Mouse (Mus musculus): Measurements from ENCODE around the gene Fggy. TPM values are rescaled to one million over a fixed set of nuclear protein-coding genes. Genes with fewer than 3 reads are reported as not detected.

The Fggy gene
- polyA plus RNA-seq, 1 experiment, result 10.8 TPM

- TF ChIP-seq USF1 (IDR thresholded peaks at IDR 0.05; ENCODE audit: low read depth), result no peak
- TF ChIP-seq MAX (IDR thresholded peaks at IDR 0.05), result no peak
- no peaks in the 10 kb centered on the region for H3K27me3 ChIP-seq (ENCODE audit: control insufficient read depth, insufficient read depth, insufficient read length)
- H3K4me3 ChIP-seq (ENCODE audit: insufficient read depth, poor library complexity, severe bottlenecking), result no peak overlapping the region
- no peaks in the 10 kb centered on the region for H3K79me2 ChIP-seq (ENCODE audit: control insufficient read depth, insufficient read depth)
- no peak overlapping the region for H3ac ChIP-seq (ENCODE audit: control insufficient read depth, insufficient read length, low read depth)
- no peaks in the 10 kb centered on the region for H3K79me3 ChIP-seq (ENCODE audit: low read depth)
- no peaks in the 10 kb centered on the region for H3K36me3 ChIP-seq (ENCODE audit: control insufficient read depth, insufficient read depth)
These were observed 92.7 kb downstream of the Fggy start for GRCm38 (mm10) chr4:95649980-95650379.

GRCm38 (mm10) chr4:95652044-95652443, 94.7 kb downstream of the Fggy start:
- no peaks in the 10 kb centered on the region for H3K27me3 ChIP-seq (ENCODE audit: control insufficient read depth, insufficient read depth, insufficient read length)
- H3K79me3 ChIP-seq (ENCODE audit: low read depth), result no peaks in the 10 kb centered on the region
- H3K36me3 ChIP-seq (ENCODE audit: control insufficient read depth, insufficient read depth), result no peaks in the 10 kb centered on the region
- no peak overlapping the region for H3K4me3 ChIP-seq (ENCODE audit: insufficient read depth, poor library complexity, severe bottlenecking)
- TF ChIP-seq CEBPB (IDR thresholded peaks at IDR 0.05; ENCODE audit: low read depth), result no peak
- TF ChIP-seq MYOG (IDR thresholded peaks at IDR 0.05; ENCODE audit: control insufficient read depth, extremely low read depth, insufficient read length), result no peak
- TF ChIP-seq CTCF (IDR thresholded peaks at IDR 0.05; ENCODE audit: control insufficient read depth, insufficient read depth, insufficient read length), result no peak
- no peak for TF ChIP-seq USF1 (IDR thresholded peaks at IDR 0.05; ENCODE audit: low read depth)
- no peak for TF ChIP-seq MAX (IDR thresholded peaks at IDR 0.05)
- TF ChIP-seq MYOD1 (IDR thresholded peaks at IDR 0.05; ENCODE audit: control insufficient read depth, insufficient read length, low read depth), result no peak
- TF ChIP-seq FOSL1 (IDR thresholded peaks at IDR 0.05; ENCODE audit: insufficient read depth, low read length, poor library complexity, severe bottlenecking), result no peak
- H3K79me2 ChIP-seq (ENCODE audit: control insufficient read depth, insufficient read depth), result no peaks in the 10 kb centered on the region
- H3ac ChIP-seq (ENCODE audit: control insufficient read depth, insufficient read length, low read depth), result no peak overlapping the region

GRCm38 (mm10) chr4:95653296-95653912, 96.1 kb downstream of the Fggy start:
- no peaks in the 10 kb centered on the region for H3K36me3 ChIP-seq (ENCODE audit: control insufficient read depth, insufficient read depth)
- TF ChIP-seq CEBPB (IDR thresholded peaks at IDR 0.05; ENCODE audit: low read depth) (no peak), MAX (IDR thresholded peaks at IDR 0.05) (no peak), USF1 (IDR thresholded peaks at IDR 0.05; ENCODE audit: low read depth) (no peak), MYOD1 (IDR thresholded peaks at IDR 0.05; ENCODE audit: control insufficient read depth, insufficient read length, low read depth) (no peak), FOSL1 (IDR thresholded peaks at IDR 0.05; ENCODE audit: insufficient read depth, low read length, poor library complexity, severe bottlenecking) (no peak), CTCF (IDR thresholded peaks at IDR 0.05; ENCODE audit: control insufficient read depth, insufficient read depth, insufficient read length) (no peak), MYOG (IDR thresholded peaks at IDR 0.05; ENCODE audit: control insufficient read depth, extremely low read depth, insufficient read length) (no peak)
- no peak overlapping the region for H3K4me3 ChIP-seq (ENCODE audit: insufficient read depth, poor library complexity, severe bottlenecking)
- no peaks in the 10 kb centered on the region for H3K79me2 ChIP-seq (ENCODE audit: control insufficient read depth, insufficient read depth)
- H3ac ChIP-seq (ENCODE audit: control insufficient read depth, insufficient read length, low read depth), result no peak overlapping the region
- no peaks in the 10 kb centered on the region for H3K79me3 ChIP-seq (ENCODE audit: low read depth)
- H3K27me3 ChIP-seq (ENCODE audit: control insufficient read depth, insufficient read depth, insufficient read length), result no peaks in the 10 kb centered on the region

GRCm38 (mm10) chr4:95653913-95654301, 96.6 kb downstream of the Fggy start:
- no peaks in the 10 kb centered on the region for H3K79me3 ChIP-seq (ENCODE audit: low read depth)
- H3K79me2 ChIP-seq (ENCODE audit: control insufficient read depth, insufficient read depth), result no peaks in the 10 kb centered on the region
- no peaks in the 10 kb centered on the region for H3K27me3 ChIP-seq (ENCODE audit: control insufficient read depth, insufficient read depth, insufficient read length)
- H3ac ChIP-seq (ENCODE audit: control insufficient read depth, insufficient read length, low read depth), result no peak overlapping the region
- H3K4me3 ChIP-seq (ENCODE audit: insufficient read depth, poor library complexity, severe bottlenecking), result no peak overlapping the region
- no peak for TF ChIP-seq FOSL1 (IDR thresholded peaks at IDR 0.05; ENCODE audit: insufficient read depth, low read length, poor library complexity, severe bottlenecking)
- TF ChIP-seq USF1 (IDR thresholded peaks at IDR 0.05; ENCODE audit: low read depth), result no peak
- no peak for TF ChIP-seq CTCF (IDR thresholded peaks at IDR 0.05; ENCODE audit: control insufficient read depth, insufficient read depth, insufficient read length)
- no peak for TF ChIP-seq CEBPB (IDR thresholded peaks at IDR 0.05; ENCODE audit: low read depth)
- TF ChIP-seq MAX (IDR thresholded peaks at IDR 0.05), result no peak
- TF ChIP-seq MYOD1 (IDR thresholded peaks at IDR 0.05; ENCODE audit: control insufficient read depth, insufficient read length, low read depth), result no peak
- no peak for TF ChIP-seq MYOG (IDR thresholded peaks at IDR 0.05; ENCODE audit: control insufficient read depth, extremely low read depth, insufficient read length)
- no peaks in the 10 kb centered on the region for H3K36me3 ChIP-seq (ENCODE audit: control insufficient read depth, insufficient read depth)

GRCm38 (mm10) chr4:95659024-95659423, 101.7 kb downstream of the Fggy start:
- Histone ChIP-seq H3K4me3 (ENCODE audit: insufficient read depth, poor library complexity, severe bottlenecking) (no peak overlapping the region), H3K79me2 (ENCODE audit: control insufficient read depth, insufficient read depth) (no peaks in the 10 kb centered on the region), H3K79me3 (ENCODE audit: low read depth) (no peaks in the 10 kb centered on the region), H3K36me3 (ENCODE audit: control insufficient read depth, insufficient read depth) (no peaks in the 10 kb centered on the region), H3ac (ENCODE audit: control insufficient read depth, insufficient read length, low read depth) (no peak overlapping the region), H3K27me3 (ENCODE audit: control insufficient read depth, insufficient read depth, insufficient read length) (no peaks in the 10 kb centered on the region)
- TF ChIP-seq CTCF (IDR thresholded peaks at IDR 0.05; ENCODE audit: control insufficient read depth, insufficient read depth, insufficient read length), result no peak
- TF ChIP-seq MAX (IDR thresholded peaks at IDR 0.05), result no peak
- no peak for TF ChIP-seq CEBPB (IDR thresholded peaks at IDR 0.05; ENCODE audit: low read depth)
- no peak for TF ChIP-seq FOSL1 (IDR thresholded peaks at IDR 0.05; ENCODE audit: insufficient read depth, low read length, poor library complexity, severe bottlenecking)
- no peak for TF ChIP-seq USF1 (IDR thresholded peaks at IDR 0.05; ENCODE audit: low read depth)
- no peak for TF ChIP-seq MYOG (IDR thresholded peaks at IDR 0.05; ENCODE audit: control insufficient read depth, extremely low read depth, insufficient read length)
- no peak for TF ChIP-seq MYOD1 (IDR thresholded peaks at IDR 0.05; ENCODE audit: control insufficient read depth, insufficient read length, low read depth)

GRCm38 (mm10) chr4:95663596-95663995, 106.3 kb downstream of the Fggy start:
- TF ChIP-seq CTCF (IDR thresholded peaks at IDR 0.05; ENCODE audit: control insufficient read depth, insufficient read depth, insufficient read length), result no peak
- TF ChIP-seq CEBPB (IDR thresholded peaks at IDR 0.05; ENCODE audit: low read depth), result no peak
- peak; percentile 98 for TF ChIP-seq MYOD1 (IDR thresholded peaks at IDR 0.05; ENCODE audit: control insufficient read depth, insufficient read length, low read depth)
- TF ChIP-seq MYOG (IDR thresholded peaks at IDR 0.05; ENCODE audit: control insufficient read depth, extremely low read depth, insufficient read length), result no peak
- peak; percentile 56 for TF ChIP-seq FOSL1 (IDR thresholded peaks at IDR 0.05; ENCODE audit: insufficient read depth, low read length, poor library complexity, severe bottlenecking)
- no peak for TF ChIP-seq MAX (IDR thresholded peaks at IDR 0.05)
- TF ChIP-seq USF1 (IDR thresholded peaks at IDR 0.05; ENCODE audit: low read depth), result no peak
- Histone ChIP-seq H3K79me2 (ENCODE audit: control insufficient read depth, insufficient read depth) (no peaks in the 10 kb centered on the region), H3K4me3 (ENCODE audit: insufficient read depth, poor library complexity, severe bottlenecking) (no peak overlapping the region), H3K36me3 (ENCODE audit: control insufficient read depth, insufficient read depth) (no peaks in the 10 kb centered on the region), H3K27me3 (ENCODE audit: control insufficient read depth, insufficient read depth, insufficient read length) (no peaks in the 10 kb centered on the region), H3ac (ENCODE audit: control insufficient read depth, insufficient read length, low read depth) (no peak overlapping the region), H3K79me3 (ENCODE audit: low read depth) (no peaks in the 10 kb centered on the region)
